Mouse (Mus musculus) embryonic facial prominence, embryonic 10.5 days (tissue): ENCODE data around the gene Cyp2w1. TPM values are rescaled to one million over a fixed set of nuclear protein-coding genes. Genes with fewer than 3 reads are reported as not detected.

Experiments used
- DNase-seq: peaks from one replicate; pipeline ENCODE4 v3.0.0-alpha.2; 2017; ENCODE audit warnings: low spot score
- H3K27ac ChIP-seq: fragments of 300-500 bp; sonication (generic); replicated peaks from 2 replicates; pipeline ENCODE4 v1.5.1; 2016; ENCODE audit warnings: mild to moderate bottlenecking
- H3K27me3 ChIP-seq: fragments of 300-500 bp; sonication (generic); replicated peaks from 2 replicates; pipeline ENCODE4 v1.6.1; 2016; ENCODE audit warnings: low read depth, mild to moderate bottlenecking; ENCODE audit not compliant: poor library complexity, severe bottlenecking
- H3K36me3 ChIP-seq: fragments of 300-500 bp; sonication (generic); replicated peaks from 2 replicates; pipeline ENCODE4 v1.6.1; 2016; ENCODE audit warnings: mild to moderate bottlenecking, moderate library complexity
- H3K4me1 ChIP-seq: fragments of 300-500 bp; sonication (generic); 2 replicates; pipeline ENCODE4 v1.6.1; 2016
- H3K4me3 ChIP-seq: fragments of 300-500 bp; sonication (generic); 2 replicates; pipeline ENCODE4 v1.5.1; 2016; ENCODE audit warnings: mild to moderate bottlenecking, moderate library complexity
- H3K9me3 ChIP-seq: fragments of 300-500 bp; sonication (generic); 2 replicates; pipeline ENCODE4 v1.6.1; 2016; ENCODE audit warnings: mild to moderate bottlenecking
- WGBS: fragments of 180-500 bp; shearing (Covaris S2); methylation state at CpG from one replicate; pipeline ENCODE4 v1.1.7; 2016; 5-methylcytosine and 5-hydroxymethylcytosine counted together
- polyA plus RNA-seq: library from polyadenylated mRNA; unstranded; fragments of >200 nt; fragmentation: Nextera tagmentation; extraction: Ambion mirVana; gene quantifications from 2 replicates; pipeline ENCODE4 v1.2.1, GENCODE M21; 2016

Cyp2w1 gene
- polyA plus RNA-seq, 1 experiment from 2014 or later: not detected

GRCm38 (mm10) chr5:139355235-139355772, 2.9 kb downstream of the Cyp2w1 start:
- Histone ChIP-seq H3K9me3 (no peaks in the 10 kb centered on the region), H3K27ac (no peak overlapping the region), H3K4me3 (no peak overlapping the region), H3K27me3 (peaks cover 17% of the 10 kb centered on the region), H3K4me1 (peaks cover 27% of the 10 kb centered on the region), H3K36me3 (0 out of 2 replicates have a peak, but pooled peaks cover 3% of the 10 kb centered on the region)
- WGBS: 38% methylated on average over 19 of the region's 19 CpGs
- DNase-seq: peak; percentile 82

GRCm38 (mm10) chr5:139358653-139359052, 6.2 kb downstream of the Cyp2w1 start:
- Histone ChIP-seq H3K27ac (no peak overlapping the region), H3K9me3 (no peaks in the 10 kb centered on the region), H3K27me3 (no peaks in the 10 kb centered on the region), H3K4me1 (peaks cover 12% of the 10 kb centered on the region), H3K36me3 (peaks cover 23% of the 10 kb centered on the region), H3K4me3 (no peak overlapping the region)
- DNase-seq: peak; percentile 33
- WGBS: 76% methylated on average over 2 of the region's 2 CpGs

GRCm38 (mm10) chr5:139359244-139359643, 6.8 kb downstream of the Cyp2w1 start:
- Histone ChIP-seq H3K4me1 (peaks cover 14% of the 10 kb centered on the region), H3K4me3 (no peak overlapping the region), H3K9me3 (no peaks in the 10 kb centered on the region), H3K36me3 (peaks cover 25% of the 10 kb centered on the region), H3K27ac (no peak overlapping the region), H3K27me3 (no peaks in the 10 kb centered on the region)
- DNase-seq: no peak
- WGBS: 92% methylated on average over 5 of the region's 5 CpGs

GRCm38 (mm10) chr5:139363858-139364257, 11.4 kb downstream of the Cyp2w1 start:
- WGBS: 76% methylated on average over 7 of the region's 7 CpGs
- Histone ChIP-seq H3K4me1 (peaks cover 31% of the 10 kb centered on the region), H3K4me3 (0 out of 2 replicates have a peak overlapping the region, but pooled peaks have one; percentile 16), H3K27me3 (no peaks in the 10 kb centered on the region), H3K36me3 (peaks cover 25% of the 10 kb centered on the region), H3K9me3 (no peaks in the 10 kb centered on the region), H3K27ac (no peak overlapping the region)
- no peak for DNase-seq

GRCm38 (mm10) chr5:139364260-139364910, 12.0 kb downstream of the Cyp2w1 start:
- Histone ChIP-seq H3K27me3 (no peaks in the 10 kb centered on the region), H3K9me3 (no peaks in the 10 kb centered on the region), H3K27ac (peak overlapping the region; percentile 78), H3K4me3 (peak overlapping the region; percentile 16), H3K4me1 (peaks cover 33% of the 10 kb centered on the region), H3K36me3 (peaks cover 25% of the 10 kb centered on the region)
- 28% methylated on average over 12 of the region's 12 CpGs for whole genome bisulfite sequencing
- peak; percentile 86 for DNase-seq

- Histone ChIP-seq H3K27me3 (no peaks in the 10 kb centered on the region), H3K4me1 (peaks cover 39% of the 10 kb centered on the region), H3K36me3 (peaks cover 24% of the 10 kb centered on the region), H3K27ac (peak overlapping the region; percentile 78), H3K4me3 (peak overlapping the region; percentile 16; the same call in 1 of the 2 replicates), H3K9me3 (no peaks in the 10 kb centered on the region)
- 19% methylated on average over 5 of the region's 5 CpGs for WGBS
- DNase-seq: no peak
These were observed 12.6 kb downstream of the Cyp2w1 start for GRCm38 (mm10) chr5:139364911-139365571.

- Histone ChIP-seq H3K27me3 (no peaks in the 10 kb centered on the region), H3K27ac (peak overlapping the region; percentile 24; the same call in 1 of the 2 replicates), H3K9me3 (no peaks in the 10 kb centered on the region), H3K4me1 (peaks cover 47% of the 10 kb centered on the region), H3K36me3 (peaks cover 18% of the 10 kb centered on the region), H3K4me3 (no peak overlapping the region)
- no peak for DNase-seq
- WGBS: 85% methylated on average over 1 of the region's 1 CpGs
These were observed 13.4 kb downstream of the Cyp2w1 start for GRCm38 (mm10) chr5:139365827-139366226.

- no peaks in the 10 kb centered on the region for H3K9me3 ChIP-seq
- no peak overlapping the region for H3K4me3 ChIP-seq
- no peak overlapping the region for H3K27ac ChIP-seq
- H3K4me1 ChIP-seq: peaks cover 53% of the 10 kb centered on the region
- no peak for DNase-seq
- no peaks in the 10 kb centered on the region for H3K27me3 ChIP-seq
- H3K36me3 ChIP-seq: peaks cover 18% of the 10 kb centered on the region
- WGBS: 74% methylated on average over 11 of the region's 11 CpGs
These were observed 14.1 kb downstream of the Cyp2w1 start for GRCm38 (mm10) chr5:139366484-139366883.

- Histone ChIP-seq H3K4me1 (peaks cover 62% of the 10 kb centered on the region), H3K27ac (no peak overlapping the region), H3K36me3 (peaks cover 6% of the 10 kb centered on the region), H3K27me3 (no peaks in the 10 kb centered on the region), H3K9me3 (no peaks in the 10 kb centered on the region), H3K4me3 (no peak overlapping the region)
- WGBS: 90% methylated on average over 4 of the region's 4 CpGs
- DNase-seq: no peak
These were observed 15.6 kb downstream of the Cyp2w1 start for GRCm38 (mm10) chr5:139367884-139368458.

GRCm38 (mm10) chr5:139368638-139369320, 16.4 kb downstream of the Cyp2w1 start:
- Histone ChIP-seq H3K4me3 (no peak overlapping the region), H3K27ac (no peak overlapping the region; the same call in 1 of the 2 replicates), H3K27me3 (no peaks in the 10 kb centered on the region), H3K4me1 (peaks cover 63% of the 10 kb centered on the region), H3K36me3 (peaks cover 1% of the 10 kb centered on the region), H3K9me3 (no peaks in the 10 kb centered on the region)
- DNase-seq: no peak
- whole genome bisulfite sequencing: 85% methylated on average over 11 of the region's 11 CpGs

- H3K27ac ChIP-seq: peak overlapping the region; percentile 95
- 86% methylated on average over 6 of the region's 6 CpGs for WGBS
These were observed 17.9 kb downstream of the Cyp2w1 start for GRCm38 (mm10) chr5:139370336-139370735.

GRCm38 (mm10) chr5:139371118-139371517, 18.7 kb downstream of the Cyp2w1 start:
- no peaks in the 10 kb centered on the region for H3K36me3 ChIP-seq
- H3K27me3 ChIP-seq: no peaks in the 10 kb centered on the region
- H3K27ac ChIP-seq: peak overlapping the region; percentile 95
- H3K4me1 ChIP-seq: peaks cover 46% of the 10 kb centered on the region
- no peaks in the 10 kb centered on the region for H3K9me3 ChIP-seq
- WGBS: 67% methylated on average over 5 of the region's 5 CpGs
- H3K4me3 ChIP-seq: peak overlapping the region; percentile 71; the same call in 1 of the 2 replicates
- DNase-seq: no peak

More at GRCm38 (mm10) chr5:139370336-139370735, 17.9 kb downstream of the Cyp2w1 start:
- Histone ChIP-seq H3K27me3 (no peaks in the 10 kb centered on the region), H3K36me3 (no peaks in the 10 kb centered on the region), H3K9me3 (no peaks in the 10 kb centered on the region), H3K4me1 (peaks cover 54% of the 10 kb centered on the region), H3K4me3 (peak overlapping the region; percentile 8; the same call in 1 of the 2 replicates)
- no peak for DNase-seq
